Mouse (Mus musculus): ENCODE data around the gene Kctd13. TPM values are rescaled to one million over a fixed set of nuclear protein-coding genes. Genes with fewer than 3 reads are reported as not detected.
"Not testable (repeated sequence)": the region's sequence is repeated elsewhere in the genome, so short reads cannot be mapped to it uniquely, and the experiment has no call there.

Gene Kctd13
- polyA plus RNA-seq, 1 experiment from 2014 or later, result 69.4 TPM

DNA sequence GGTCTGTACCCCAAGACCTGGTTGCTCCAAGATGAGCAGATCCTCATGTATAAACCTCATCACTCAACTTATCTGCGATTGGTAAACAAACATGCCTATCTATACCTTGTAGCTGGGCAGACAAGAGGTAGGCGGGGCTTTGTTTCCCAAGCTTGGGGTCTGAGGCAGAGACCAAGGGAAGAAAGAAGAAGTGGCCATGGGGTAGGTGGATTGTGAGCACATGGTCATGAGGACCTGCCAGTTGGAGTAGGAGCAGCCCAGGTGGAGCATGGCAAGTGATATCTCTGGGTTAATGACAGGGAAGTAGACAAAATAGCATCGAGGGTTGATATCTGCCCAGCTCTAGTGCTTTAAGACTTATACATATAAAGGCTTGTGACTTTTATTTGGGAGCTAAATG is 13.8 kb upstream of the Kctd13 start:
- Histone ChIP-seq H3K27me3 (no peaks in the 10 kb centered on the region), H3K4me1 (no peaks in the 10 kb centered on the region)
- 95% methylated on average over 3 of the region's 3 CpGs for WGBS

DNA sequence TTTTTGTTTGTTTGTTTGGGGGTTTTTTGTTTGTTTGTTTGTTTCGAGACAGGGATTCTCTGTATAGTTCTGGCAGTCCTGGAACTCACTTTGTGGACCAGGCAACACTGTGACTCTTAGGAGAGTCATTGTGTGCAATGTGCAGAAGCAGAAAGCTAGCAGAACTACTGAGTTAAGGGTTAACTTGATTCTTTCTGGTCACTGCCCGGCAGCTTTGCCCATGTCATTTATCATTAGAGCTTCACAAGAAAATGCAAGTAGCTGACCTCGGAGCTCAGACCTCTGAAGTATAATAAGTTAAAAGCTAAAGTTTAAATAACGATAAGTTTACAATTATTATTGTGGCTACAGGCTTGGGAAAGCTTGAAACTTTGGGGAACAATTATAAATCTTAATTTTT is 10.3 kb upstream of the Kctd13 start:
- not testable (repeated sequence) for ATAC-seq; H3K9me3 ChIP-seq (replicated peaks); H3K36me3 ChIP-seq (ENCODE audit: poor library complexity, severe bottlenecking); H3K4me2 ChIP-seq; H3K4me3 ChIP-seq; H3K9ac ChIP-seq; H3K27ac ChIP-seq; H3K27me3 ChIP-seq
- WGBS, result 50% methylated on average over 4 of the region's 4 CpGs
- peaks cover 12% of the 10 kb centered on the region for H3K4me1 ChIP-seq

More for the DNA sequence above, 13.8 kb upstream of the Kctd13 start:
- Histone ChIP-seq H3K9ac (no peak overlapping the region), H3K4me2 (no peak overlapping the region), H3K36me3 (ENCODE audit: poor library complexity, severe bottlenecking) (0 out of 2 replicates have a peak, but pooled peaks cover 4% of the 10 kb centered on the region), H3K9me3 (replicated peaks) (no peaks in the 10 kb centered on the region), H3K27ac (no peak overlapping the region), H3K4me3 (no peak overlapping the region)
- no peak for ATAC-seq

DNA sequence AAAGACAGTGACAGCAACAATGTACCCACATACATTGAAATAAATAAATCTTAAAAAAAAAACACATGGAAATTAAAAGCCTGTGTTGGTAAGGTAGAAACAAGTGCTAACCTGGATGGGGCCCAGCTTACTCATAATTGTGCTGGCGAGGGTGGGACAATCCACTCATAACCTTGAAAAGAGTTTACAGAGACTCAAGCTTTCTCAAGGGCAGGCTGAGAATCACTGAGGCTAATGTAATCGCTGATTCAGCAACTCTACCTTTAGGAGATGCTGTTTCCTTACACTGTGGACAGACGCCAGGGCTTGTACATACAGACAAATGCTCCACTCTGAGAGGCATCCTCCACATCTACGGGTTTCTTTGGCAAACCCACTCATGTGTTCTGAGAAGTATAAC is 8.7 kb upstream of the Kctd13 start:
- ATAC-seq, result no peak
- Histone ChIP-seq H3K27ac (no peak overlapping the region), H3K27me3 (no peaks in the 10 kb centered on the region), H3K9me3 (replicated peaks) (no peaks in the 10 kb centered on the region), H3K36me3 (ENCODE audit: poor library complexity, severe bottlenecking) (no peaks in the 10 kb centered on the region), H3K4me3 (no peak overlapping the region), H3K4me2 (no peak overlapping the region), H3K9ac (no peak overlapping the region), H3K4me1 (peaks cover 12% of the 10 kb centered on the region)
- 87% methylated on average over 4 of the region's 4 CpGs for WGBS

DNA sequence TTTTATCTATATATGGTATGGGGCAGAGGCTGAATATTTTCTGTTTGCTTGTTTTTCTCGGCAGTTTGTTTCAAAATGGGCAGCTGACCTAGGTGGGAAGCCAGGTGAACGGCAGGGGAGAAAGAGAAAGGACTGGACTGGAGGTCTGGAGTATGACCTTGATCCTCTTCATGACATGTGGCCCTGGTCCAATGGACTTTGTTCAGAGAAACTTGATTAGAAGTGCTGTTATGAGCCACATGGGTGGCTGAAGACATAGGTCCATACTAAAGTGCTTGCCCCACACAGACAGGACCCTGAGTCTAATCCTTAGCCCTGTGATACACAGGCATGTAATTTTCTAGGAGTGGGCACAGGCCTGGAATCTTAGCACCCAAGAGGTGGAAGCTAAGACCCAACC is 7.1 kb upstream of the Kctd13 start:
- no peak for ATAC-seq
- H3K27me3 ChIP-seq, result no peaks in the 10 kb centered on the region
- WGBS, result 80% methylated on average over 2 of the region's 2 CpGs
- no peak overlapping the region for H3K4me3 ChIP-seq
- no peaks in the 10 kb centered on the region for H3K36me3 ChIP-seq (ENCODE audit: poor library complexity, severe bottlenecking)
- no peak overlapping the region for H3K27ac ChIP-seq
- H3K4me2 ChIP-seq, result peak overlapping the region; percentile 36
- H3K9ac ChIP-seq, result peak overlapping the region; percentile 51; the same call in 1 of the 2 replicates
- peaks cover 12% of the 10 kb centered on the region for H3K4me1 ChIP-seq
- no peaks in the 10 kb centered on the region for H3K9me3 ChIP-seq (replicated peaks)

DNA sequence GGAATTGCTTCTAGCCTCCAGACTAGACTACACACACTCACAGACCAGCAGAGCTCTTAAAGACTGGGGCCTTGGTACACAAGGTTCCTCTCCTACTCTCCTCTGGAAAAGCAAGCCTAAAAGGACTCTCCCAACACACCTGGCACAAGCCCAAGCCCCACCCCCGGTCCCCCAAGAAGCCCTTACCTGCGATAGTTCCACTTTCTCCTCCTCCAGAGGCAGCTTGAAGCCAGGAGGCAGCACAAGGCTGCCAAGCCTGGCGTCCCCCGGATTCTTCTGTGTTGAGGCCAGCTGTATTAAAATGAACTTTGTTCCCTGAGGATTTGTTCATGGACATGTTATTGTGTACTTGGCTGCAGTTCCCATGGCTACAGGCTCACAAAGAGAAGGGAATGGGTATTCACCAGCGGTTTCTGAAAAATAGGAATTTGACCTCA is 6.0 kb upstream of the Kctd13 start, which contains the start of gene Tmem219:
TSS of gene Tmem219 (minus strand) at position 294 of the 437 bp plus-strand sequence.
- peak within 1 kb of the TSS; percentile 70 for H3K27ac ChIP-seq
- peaks cover 12% of the 10 kb centered on the region for H3K4me1 ChIP-seq
- 12% methylated on average over 5 of the region's 5 CpGs for whole genome bisulfite sequencing
- peak within 1 kb of the TSS; percentile 36 for H3K4me2 ChIP-seq
- no peaks in the 10 kb centered on the region for H3K27me3 ChIP-seq
- no peaks in the 10 kb centered on the region for H3K36me3 ChIP-seq (ENCODE audit: poor library complexity, severe bottlenecking)
- peak within 1 kb of the TSS; percentile 51 for H3K9ac ChIP-seq
- peak; percentile 58; the same call in 1 of the 2 replicates for ATAC-seq
- peak within 1 kb of the TSS; percentile 13 for H3K4me3 ChIP-seq
- no peaks in the 10 kb centered on the region for H3K9me3 ChIP-seq (replicated peaks)

DNA sequence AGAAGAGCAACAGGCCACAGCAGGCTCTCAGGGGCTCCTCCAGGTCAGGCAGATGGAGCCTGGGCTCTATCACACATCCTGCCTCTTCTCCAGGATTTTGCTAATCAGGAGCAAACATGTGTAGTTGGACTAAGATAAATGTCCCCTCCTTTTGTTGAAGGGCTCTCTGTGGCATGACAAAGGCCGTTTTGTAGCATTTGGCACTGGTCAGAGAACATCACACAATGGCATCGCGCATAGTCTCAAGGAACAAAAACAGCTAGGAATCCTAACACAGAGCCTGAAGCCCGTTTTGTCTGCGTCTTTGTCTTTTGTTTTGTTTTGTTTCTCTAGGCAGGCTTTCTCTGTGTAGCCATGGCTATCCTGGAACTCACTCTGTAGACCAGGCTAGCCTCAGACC is 4.7 kb upstream of the Kctd13 start:
- WGBS, result 54% methylated on average over 5 of the region's 5 CpGs
- no peak for ATAC-seq

DNA sequence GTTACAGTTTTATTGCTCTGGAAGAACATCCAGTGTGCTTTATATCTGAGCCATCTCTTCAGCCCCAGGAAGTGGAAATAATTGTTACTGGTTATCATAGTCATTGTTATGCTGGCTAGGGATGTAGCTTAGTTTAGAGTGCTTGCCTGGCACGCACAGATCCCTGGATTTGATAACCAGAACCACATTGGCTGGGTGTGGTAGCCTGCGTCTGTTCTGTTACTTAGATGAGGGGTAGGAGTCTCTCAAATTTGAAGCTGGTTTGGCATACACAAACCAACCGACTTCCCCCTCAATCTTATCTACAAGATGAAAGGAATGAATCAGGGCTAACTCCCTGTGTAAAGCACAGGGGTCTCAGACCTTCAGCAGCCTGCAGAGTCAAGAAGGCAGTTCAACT is 2.4 kb upstream of the Kctd13 start:
- Histone ChIP-seq H3K36me3 (ENCODE audit: poor library complexity, severe bottlenecking) (peaks cover 10% of the 10 kb centered on the region; the same call in 1 of the 2 replicates), H3K27me3 (no peaks in the 10 kb centered on the region), H3K9ac (no peak overlapping the region), H3K4me1 (peaks cover 31% of the 10 kb centered on the region), H3K4me2 (no peak overlapping the region), H3K27ac (no peak overlapping the region), H3K9me3 (replicated peaks) (no peaks in the 10 kb centered on the region), H3K4me3 (no peak overlapping the region)
- WGBS, result 71% methylated on average over 3 of the region's 3 CpGs
- ATAC-seq, result no peak

More for the DNA sequence above, 4.7 kb upstream of the Kctd13 start:
- Histone ChIP-seq H3K36me3 (ENCODE audit: poor library complexity, severe bottlenecking) (no peaks in the 10 kb centered on the region), H3K27ac (no peak overlapping the region), H3K4me2 (no peak overlapping the region), H3K9me3 (replicated peaks) (no peaks in the 10 kb centered on the region), H3K9ac (no peak overlapping the region), H3K27me3 (no peaks in the 10 kb centered on the region), H3K4me1 (peaks cover 12% of the 10 kb centered on the region), H3K4me3 (no peak overlapping the region)

DNA sequence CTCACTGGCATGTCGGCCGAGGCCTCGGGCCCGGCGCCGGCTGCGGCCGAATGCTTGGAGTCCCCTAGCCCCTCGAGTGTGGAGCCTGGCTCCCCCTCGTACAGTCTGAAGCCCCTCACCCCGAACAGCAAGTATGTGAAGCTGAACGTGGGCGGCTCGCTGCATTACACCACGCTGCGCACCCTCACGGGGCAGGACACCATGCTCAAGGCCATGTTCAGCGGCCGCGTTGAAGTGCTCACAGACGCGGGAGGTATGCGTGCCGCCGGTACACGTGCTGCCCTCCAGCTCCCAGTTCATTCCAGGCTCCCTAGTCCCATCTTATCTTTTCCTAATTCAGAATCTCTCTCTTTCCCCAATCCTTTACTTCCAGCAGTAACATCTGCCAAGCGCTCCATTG is 367 bp downstream of the Kctd13 start:
- H3K4me1 ChIP-seq, result peaks cover 19% of the 10 kb centered on the region
- WGBS, result under 1% methylated on average over 19 of the region's 27 CpGs
- peak overlapping the region; percentile 92 for H3K4me3 ChIP-seq
- peak overlapping the region; percentile 78 for H3K27ac ChIP-seq
- H3K9me3 ChIP-seq (replicated peaks), result no peaks in the 10 kb centered on the region
- peak; percentile 80 for ATAC-seq
- H3K9ac ChIP-seq, result peak overlapping the region; percentile 89
- peaks cover 31% of the 10 kb centered on the region for H3K36me3 ChIP-seq (ENCODE audit: poor library complexity, severe bottlenecking)
- no peaks in the 10 kb centered on the region for H3K27me3 ChIP-seq
- H3K4me2 ChIP-seq, result peak overlapping the region; percentile 86

DNA sequence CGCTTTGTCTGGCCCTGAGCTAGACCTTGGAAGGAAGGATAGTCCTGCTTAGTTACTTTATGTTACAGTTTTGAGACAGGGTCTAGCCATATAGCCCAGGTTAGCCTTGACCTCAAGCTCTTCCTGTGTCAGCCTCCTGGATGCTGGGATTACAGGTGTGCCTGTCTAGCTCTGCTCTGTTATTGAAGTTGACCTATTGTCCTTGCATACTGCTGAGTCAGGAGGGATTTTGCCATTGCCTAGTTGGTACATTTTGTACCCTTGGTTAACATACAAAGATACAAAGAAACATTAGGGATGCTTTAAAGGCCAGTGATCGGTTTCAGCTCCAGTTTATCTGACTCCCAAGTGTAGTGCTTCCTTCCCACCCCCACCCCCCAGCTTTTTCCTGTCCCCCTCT is 4.0 kb downstream of the Kctd13 start:
- H3K27ac ChIP-seq, result no peak overlapping the region
- H3K36me3 ChIP-seq (ENCODE audit: poor library complexity, severe bottlenecking), result peaks cover 64% of the 10 kb centered on the region
- peaks cover 19% of the 10 kb centered on the region for H3K4me1 ChIP-seq
- no peak overlapping the region for H3K9ac ChIP-seq
- H3K4me2 ChIP-seq, result no peak overlapping the region
- H3K27me3 ChIP-seq, result no peaks in the 10 kb centered on the region
- no peak overlapping the region for H3K4me3 ChIP-seq
- H3K9me3 ChIP-seq (replicated peaks), result no peaks in the 10 kb centered on the region
- WGBS, result 92% methylated on average over 2 of the region's 2 CpGs
- ATAC-seq, result no peak

DNA sequence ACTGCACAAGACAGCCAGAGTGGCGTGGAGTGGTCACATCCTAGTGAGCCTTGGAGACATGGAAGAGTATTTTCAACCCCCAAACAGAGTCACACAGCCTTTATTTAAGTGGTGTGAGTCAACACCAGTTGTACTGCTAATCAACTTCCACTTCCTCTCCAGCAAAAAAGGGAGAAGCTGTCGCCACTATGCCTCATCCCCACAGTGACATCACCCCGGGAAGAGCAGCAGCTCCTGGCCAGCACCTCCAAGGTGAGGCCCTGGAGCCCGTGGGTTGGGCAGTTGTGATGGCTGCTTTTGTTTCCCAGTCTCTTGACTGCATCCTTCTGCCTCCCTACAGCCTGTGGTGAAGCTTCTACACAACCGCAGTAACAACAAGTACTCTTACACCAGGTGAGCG is 12.5 kb downstream of the Kctd13 start:
- H3K9me3 ChIP-seq (replicated peaks), result no peaks in the 10 kb centered on the region
- H3K4me1 ChIP-seq, result peaks cover 9% of the 10 kb centered on the region; the same call in 1 of the 2 replicates
- no peak for ATAC-seq
- no peak overlapping the region for H3K4me2 ChIP-seq
- H3K9ac ChIP-seq, result no peak overlapping the region
- 60% methylated on average over 6 of the region's 6 CpGs for WGBS
- H3K27ac ChIP-seq, result no peak overlapping the region
- H3K36me3 ChIP-seq (ENCODE audit: poor library complexity, severe bottlenecking), result peaks cover 59% of the 10 kb centered on the region
- H3K27me3 ChIP-seq, result no peaks in the 10 kb centered on the region
- H3K4me3 ChIP-seq, result no peak overlapping the region

DNA sequence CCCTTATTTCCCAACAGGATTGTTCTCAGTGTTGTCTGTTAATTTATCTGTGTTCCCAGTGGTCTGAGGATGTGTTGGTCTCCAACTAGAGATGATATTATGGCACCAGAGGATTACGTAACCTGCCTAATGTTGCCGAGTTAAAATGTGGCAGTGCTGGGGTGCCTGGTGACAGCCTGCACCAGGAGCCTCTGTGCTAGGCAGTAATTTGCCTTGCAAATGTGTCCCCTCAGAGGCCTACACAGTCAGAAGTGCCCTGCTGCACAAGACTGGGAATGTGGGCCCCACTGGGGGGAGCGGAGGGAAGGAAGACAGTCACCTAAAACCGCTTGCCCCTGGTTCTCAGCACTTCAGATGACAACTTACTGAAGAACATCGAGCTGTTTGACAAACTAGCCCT is 13.1 kb downstream of the Kctd13 start:
- no peak overlapping the region for H3K4me3 ChIP-seq
- H3K4me1 ChIP-seq, result peaks cover 9% of the 10 kb centered on the region; the same call in 1 of the 2 replicates
- H3K9me3 ChIP-seq (replicated peaks), result no peaks in the 10 kb centered on the region
- H3K27me3 ChIP-seq, result no peaks in the 10 kb centered on the region
- H3K27ac ChIP-seq, result no peak overlapping the region; the same call in 1 of the 2 replicates
- H3K9ac ChIP-seq, result no peak overlapping the region
- H3K4me2 ChIP-seq, result no peak overlapping the region
- peaks cover 58% of the 10 kb centered on the region for H3K36me3 ChIP-seq (ENCODE audit: poor library complexity, severe bottlenecking)
- 70% methylated on average over 5 of the region's 5 CpGs for WGBS
- ATAC-seq, result 0 out of 2 replicates have a peak, but pooled peaks have one; percentile 41

DNA sequence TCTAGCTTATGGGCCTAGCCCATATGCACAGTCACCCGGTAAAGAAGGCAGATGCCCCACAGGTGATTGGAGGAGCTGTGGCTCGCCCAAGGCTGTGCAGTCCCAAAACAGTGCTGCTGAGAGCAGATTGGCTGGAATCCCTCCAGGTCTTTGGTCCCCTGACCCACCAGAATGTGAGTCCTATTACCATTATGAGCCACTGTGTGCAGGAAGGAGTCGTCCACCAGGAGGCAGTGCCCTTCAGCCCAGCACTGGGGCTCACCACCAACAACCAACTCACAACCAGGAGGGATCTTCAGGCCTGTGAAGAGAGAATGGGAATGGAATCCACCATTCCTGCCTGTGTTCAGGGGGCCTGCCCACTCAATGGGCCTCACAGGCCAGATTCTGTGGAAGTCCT is 17.9 kb downstream of the Kctd13 start:
- Histone ChIP-seq H3K9me3 (replicated peaks) (no peaks in the 10 kb centered on the region), H3K9ac (no peak overlapping the region), H3K4me1 (peaks cover 36% of the 10 kb centered on the region), H3K4me2 (no peak overlapping the region), H3K4me3 (no peak overlapping the region), H3K36me3 (ENCODE audit: poor library complexity, severe bottlenecking) (peaks cover 46% of the 10 kb centered on the region), H3K27ac (no peak overlapping the region), H3K27me3 (peaks cover 18% of the 10 kb centered on the region)
- ATAC-seq, result no peak
- WGBS, result 29% methylated on average over 3 of the region's 3 CpGs

DNA sequence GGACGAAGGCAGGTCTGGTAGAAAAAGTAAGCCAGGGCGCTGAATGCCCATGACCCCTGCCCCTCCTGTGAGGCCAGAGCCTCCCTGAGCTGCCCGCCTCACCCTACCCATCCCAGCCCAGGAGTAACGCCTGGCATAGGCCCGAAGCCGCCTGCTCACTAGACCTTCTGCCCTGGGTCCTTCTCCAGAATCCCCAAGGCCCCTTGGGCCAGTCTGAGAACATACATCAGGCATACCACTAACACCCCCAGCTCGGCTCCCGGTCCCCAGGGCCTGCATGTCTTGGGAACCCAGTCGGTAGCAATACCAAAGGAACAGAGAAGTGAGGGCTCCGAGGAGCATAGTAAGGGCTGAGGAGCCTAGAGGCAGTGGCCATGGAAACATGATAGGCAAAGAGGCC is 19.9 kb downstream of the Kctd13 start:
- H3K27ac ChIP-seq, result peak overlapping the region; percentile 87; the same call in 1 of the 2 replicates
- H3K4me1 ChIP-seq, result peaks cover 47% of the 10 kb centered on the region
- H3K27me3 ChIP-seq, result peaks cover 35% of the 10 kb centered on the region
- peak overlapping the region; percentile 77 for H3K9ac ChIP-seq
- no peaks in the 10 kb centered on the region for H3K9me3 ChIP-seq (replicated peaks)
- H3K4me2 ChIP-seq, result peak overlapping the region; percentile 98
- no peak for ATAC-seq
- H3K4me3 ChIP-seq, result peak overlapping the region; percentile 60
- H3K36me3 ChIP-seq (ENCODE audit: poor library complexity, severe bottlenecking), result peaks cover 27% of the 10 kb centered on the region
- WGBS, result 81% methylated on average over 10 of the region's 10 CpGs
